ENCODE assay signal across 23 mouse cellular contexts in the genomic region with DNA sequence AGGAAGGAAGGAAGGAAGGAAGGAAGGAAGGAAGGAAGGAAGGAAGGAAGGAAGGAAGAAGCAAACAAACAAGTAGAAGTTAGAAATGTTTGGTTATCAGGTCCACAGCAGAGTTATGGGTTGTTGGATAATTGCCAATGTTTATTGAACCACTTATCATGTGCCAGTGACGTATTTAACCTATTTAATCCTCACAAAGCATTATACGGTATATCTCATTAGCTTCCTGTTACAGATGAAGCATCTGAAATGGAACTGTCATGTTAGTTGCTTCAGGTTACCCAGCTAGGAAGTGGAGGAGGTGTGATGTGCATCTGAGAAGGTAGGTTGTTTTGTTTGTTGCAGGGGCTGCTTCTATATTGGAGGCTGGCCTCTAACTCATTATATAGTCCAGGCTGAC. TPM values are rescaled to one million over a fixed set of nuclear protein-coding genes. Genes with fewer than 3 reads are reported as not detected.
"Had no signal": no experiment of that assay in that cellular context is flagged by ENCODE, and none has a peak within 500 bp of the region (broad histone marks: within the 10 kb centered on the region; RNA-seq: fewer than 3 reads in every experiment).

No protein-coding gene starts in this region.

- H3K9ac ChIP-seq: lung, embryonic 14.5 days; midbrain, embryonic 12.5 days; neural tube, embryonic 13.5 days; neural tube, embryonic 15.5 days had no signal

- ATAC-seq: midbrain, embryonic 16.5 days had no signal

- DNase-seq: lung, adult 18-20 months; lung, embryonic 14.5 days; lung, postnatal 10 days; lung, postnatal 4 days; midbrain, embryonic 14.5 days; retina, postnatal 1 day; right cerebral cortex, adult 18-20 months; right cerebral cortex, postnatal 25 days; right cerebral cortex, postnatal 4 days; spleen, adult 18-20 months; thymus, adult 18-20 months; thymus, postnatal 14 days; thymus, postnatal 36 days had no signal

- H3K4me2 ChIP-seq: lung, embryonic 14.5 days; midbrain, embryonic 12.5 days; neural tube, embryonic 13.5 days; neural tube, embryonic 15.5 days had no signal

- H3K27me3 ChIP-seq: megakaryocyte, embryonic 14.5 days had no signal

- H3K36me3 ChIP-seq: midbrain, embryonic 10.5 days; midbrain, embryonic 12.5 days; neural tube, embryonic 13.5 days; neural tube, embryonic 15.5 days had no signal

- H3K9me3 ChIP-seq: megakaryocyte, embryonic 14.5 days; midbrain, embryonic 10.5 days; midbrain, embryonic 12.5 days; neural tube, embryonic 13.5 days; neural tube, embryonic 15.5 days had no signal

- H3K27ac ChIP-seq: midbrain, embryonic 10.5 days; midbrain, embryonic 12.5 days; neural tube, embryonic 13.5 days; neural tube, embryonic 15.5 days had no signal

- H3K4me3 ChIP-seq: megakaryocyte, embryonic 14.5 days; midbrain, embryonic 10.5 days; midbrain, embryonic 12.5 days; myocyte; neural tube, embryonic 13.5 days; neural tube, embryonic 15.5 days had no signal

- H3K4me1 ChIP-seq: midbrain, embryonic 10.5 days; midbrain, embryonic 12.5 days; neural tube, embryonic 13.5 days; neural tube, embryonic 15.5 days had no signal

RNA-seq across cellular contexts. Expression of gene Pglyrp2, which starts 4.0 kb away (rescaled TPM):
- polyA plus RNA-seq: lung, embryonic 16.5 days; midbrain, embryonic 10.5 days; midbrain, embryonic 12.5 days; midbrain, embryonic 14.5 days; midbrain, embryonic 16.5 days; myocyte; neural tube, embryonic 11.5 days; neural tube, embryonic 13.5 days; neural tube, embryonic 15.5 days; stomach, embryonic 14.5 days had no signal

RNA-seq across cellular contexts. Expression of gene Rasal3, which starts 16.6 kb away (rescaled TPM):
- polyA plus RNA-seq: myocyte had no signal
